Mouse (Mus musculus): ENCODE data around the gene Il17re. TPM values are rescaled to one million over a fixed set of nuclear protein-coding genes. Genes with fewer than 3 reads are reported as not detected.

Il17re gene
- polyA plus RNA-seq (2017; shearing (Covaris generic)), result 1 to 10 TPM in 2 of 3 experiments, under 1 TPM in 1; 0.69 to 8.2 (median 1.9) TPM

DNA sequence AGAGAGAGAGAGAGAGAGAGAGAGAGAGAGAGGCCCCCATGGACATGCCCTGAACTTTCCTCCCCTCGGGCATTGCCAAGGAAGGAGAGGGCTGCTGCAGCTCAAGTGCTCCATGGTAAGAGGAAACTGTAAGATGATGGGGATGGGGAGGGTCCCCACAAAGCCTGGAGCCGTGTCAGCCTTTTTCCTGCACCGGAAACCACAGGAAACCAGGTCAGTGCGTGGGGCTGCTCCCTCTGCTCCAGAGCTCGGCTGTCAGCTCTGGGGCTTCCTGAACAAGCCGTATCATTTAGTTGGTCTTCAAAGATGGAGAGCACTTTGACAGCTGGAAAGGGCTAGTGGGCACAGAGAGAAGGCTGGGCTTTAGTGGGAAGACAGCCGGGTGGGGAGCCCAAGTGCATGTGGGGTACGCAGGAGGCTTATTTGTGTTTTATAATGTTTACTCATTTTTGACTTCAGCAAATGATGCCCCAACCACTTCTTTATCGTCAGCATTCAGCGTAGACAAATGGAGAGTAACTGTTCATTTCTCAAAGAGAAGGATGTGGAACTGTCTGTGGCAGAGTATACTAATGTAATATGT, at the start of gene Il17re:
Il17re (plus strand) TSS at position 533 of the 583 bp plus-strand sequence.
- no peak for ATAC-seq

DNA sequence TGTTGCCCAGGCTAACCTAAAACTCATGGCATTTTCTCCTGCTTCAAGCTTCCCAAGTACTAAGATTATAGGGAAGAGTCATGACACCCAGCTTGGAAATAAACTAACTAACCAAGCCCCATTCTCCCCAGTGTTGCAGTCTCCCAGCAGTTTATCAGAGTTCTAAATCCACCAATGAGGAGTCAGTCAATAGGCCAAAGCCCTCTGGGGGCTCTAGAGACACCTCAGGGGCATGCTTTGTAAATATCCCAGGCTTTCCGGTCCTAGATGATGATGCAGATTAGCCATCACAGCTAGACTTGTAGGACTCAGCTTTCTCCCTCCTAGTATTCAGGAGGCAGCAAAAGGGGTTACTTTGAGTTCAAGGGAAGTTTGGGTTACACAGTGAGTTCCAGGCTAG, 48.3 kb upstream of the Il17re start:
- no peak for ATAC-seq

DNA sequence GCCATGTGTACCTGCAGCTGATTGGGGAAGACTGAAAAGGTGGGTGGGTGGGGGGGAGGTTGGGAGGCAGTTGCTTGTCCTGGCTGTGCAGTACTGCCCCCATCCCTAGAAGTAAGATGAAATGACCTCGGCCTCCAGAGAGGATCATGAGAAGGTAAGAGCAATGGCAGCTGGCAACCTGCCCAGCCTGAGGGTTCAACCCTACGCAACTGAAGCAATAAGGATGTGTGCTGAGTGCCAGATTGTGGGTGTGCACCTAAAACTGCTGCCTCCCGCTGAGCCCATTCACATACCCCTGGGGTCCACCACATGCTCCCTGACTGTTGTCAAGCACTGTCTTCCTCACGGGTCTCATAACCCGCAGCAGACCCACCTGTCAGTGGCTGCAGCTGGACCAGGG, 41.9 kb upstream of the Il17re start:
- no peak for ATAC-seq

DNA sequence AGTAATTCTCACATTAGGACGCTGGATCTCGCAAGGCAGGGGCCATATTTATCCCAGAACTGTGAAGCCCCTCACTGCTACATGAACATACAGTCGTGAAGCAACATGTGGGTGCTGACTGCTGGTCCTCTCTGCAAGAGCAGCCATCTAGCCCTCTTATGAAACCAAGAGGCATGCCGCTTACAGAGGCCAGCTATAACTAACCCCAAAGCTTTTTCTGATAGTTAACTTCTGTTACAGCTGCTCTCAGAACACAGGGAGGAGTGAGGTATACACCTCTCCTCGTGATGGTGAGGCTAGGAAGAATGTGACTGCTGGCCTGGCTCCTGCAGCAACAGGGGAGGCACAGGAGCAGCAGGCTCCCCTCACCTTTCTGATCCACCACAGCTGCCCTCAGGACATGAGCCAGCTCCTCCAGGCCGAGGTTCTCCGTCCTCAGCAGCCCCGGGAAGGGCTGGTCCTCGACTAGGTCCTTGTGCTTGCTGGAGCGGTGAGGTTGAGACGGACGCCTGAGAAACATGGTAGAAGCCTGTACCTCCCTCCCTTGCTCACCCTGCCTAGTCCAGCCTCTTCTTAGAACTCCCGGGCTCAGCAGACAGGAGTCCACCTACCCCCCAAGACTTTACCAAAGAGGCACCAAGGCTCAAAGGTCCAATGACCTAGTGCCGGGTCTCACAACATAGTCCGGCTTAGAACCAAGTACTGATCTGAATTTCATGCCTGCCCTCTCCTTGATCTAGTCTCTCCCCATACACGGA, 39.7 kb upstream of the Il17re start:
- peak; percentile 33 for ATAC-seq

DNA sequence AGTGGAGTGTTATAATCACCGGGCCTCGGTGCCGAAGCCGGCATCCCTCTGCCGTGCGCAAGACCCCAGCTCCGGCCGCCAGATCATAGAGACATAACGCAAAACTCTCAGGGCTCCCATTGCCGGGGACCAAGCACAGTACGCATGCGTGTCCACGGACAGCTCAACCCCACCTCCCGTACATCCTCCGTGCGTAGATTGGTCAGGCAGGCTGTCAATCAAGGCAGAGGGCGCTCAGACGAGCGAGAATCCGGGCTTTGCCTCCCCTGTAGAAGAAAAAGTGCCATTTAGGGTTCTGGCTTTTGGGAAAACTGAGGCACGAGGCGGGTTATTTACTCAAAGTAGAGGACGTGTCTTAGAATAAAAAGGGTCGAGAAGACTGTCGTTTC, 39.1 kb upstream of the Il17re start, which contains the start of gene Rpusd3:
Rpusd3 (minus strand) TSS at position 142 of the 389 bp plus-strand sequence.
- ATAC-seq, result peak; percentile 99

DNA sequence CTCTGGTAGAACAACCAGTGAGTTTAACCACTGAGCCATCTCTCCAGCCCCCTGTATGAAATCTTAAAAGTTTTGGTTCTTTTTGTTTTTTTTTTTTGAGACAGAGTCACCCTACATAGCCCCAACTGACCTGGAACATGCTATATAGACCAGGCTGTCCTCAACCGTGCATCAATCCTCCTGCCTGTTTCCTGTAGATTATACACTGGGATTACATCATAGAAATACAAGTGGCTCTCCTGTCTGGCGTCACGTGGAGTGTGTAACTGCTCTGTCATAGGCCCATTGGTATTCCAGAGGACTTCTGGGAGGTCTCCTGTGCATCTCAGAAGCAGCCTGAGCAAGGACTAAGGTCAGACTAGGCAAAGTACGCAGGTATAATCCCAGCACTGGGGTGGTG, 35.3 kb upstream of the Il17re start:
- no peak for ATAC-seq

DNA sequence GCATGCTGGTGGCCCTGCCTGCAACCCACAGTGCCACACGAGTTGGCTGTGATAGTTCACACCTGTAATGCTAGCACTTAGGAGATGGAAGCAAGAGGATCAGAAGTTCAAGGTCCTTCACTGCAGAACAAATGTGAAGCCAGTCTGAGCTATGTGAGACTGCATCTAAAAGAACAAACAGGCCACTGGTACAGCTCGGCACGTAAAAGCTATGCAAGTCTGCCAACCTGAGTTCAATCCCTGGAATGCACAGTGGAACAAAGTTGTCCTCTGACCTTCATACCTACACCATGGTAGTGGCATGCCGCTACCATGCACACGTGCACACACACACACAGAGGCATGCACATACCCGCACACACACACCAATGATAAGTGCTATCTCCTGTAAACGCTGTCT, 34.1 kb upstream of the Il17re start:
- no peak for ATAC-seq

DNA sequence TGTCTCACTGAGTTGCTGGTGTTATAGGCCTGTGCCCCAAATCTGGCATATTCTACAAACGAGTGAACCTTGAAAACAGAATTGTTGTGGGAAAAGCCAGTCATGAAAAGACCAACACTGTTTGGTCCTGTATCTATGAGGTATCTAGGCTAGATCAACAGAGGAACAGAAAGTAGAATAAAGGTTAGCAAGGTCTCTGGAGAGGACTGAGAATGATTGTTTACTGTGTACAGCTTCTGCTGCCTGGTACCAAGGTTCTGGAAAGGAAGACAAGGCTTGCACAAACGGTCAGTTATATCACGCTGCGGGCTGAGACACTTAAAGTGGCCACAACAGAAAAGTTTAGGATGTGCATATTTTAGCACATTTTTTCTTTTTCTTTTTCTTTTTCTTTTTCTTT, 31.6 kb upstream of the Il17re start:
- ATAC-seq, result no peak

DNA sequence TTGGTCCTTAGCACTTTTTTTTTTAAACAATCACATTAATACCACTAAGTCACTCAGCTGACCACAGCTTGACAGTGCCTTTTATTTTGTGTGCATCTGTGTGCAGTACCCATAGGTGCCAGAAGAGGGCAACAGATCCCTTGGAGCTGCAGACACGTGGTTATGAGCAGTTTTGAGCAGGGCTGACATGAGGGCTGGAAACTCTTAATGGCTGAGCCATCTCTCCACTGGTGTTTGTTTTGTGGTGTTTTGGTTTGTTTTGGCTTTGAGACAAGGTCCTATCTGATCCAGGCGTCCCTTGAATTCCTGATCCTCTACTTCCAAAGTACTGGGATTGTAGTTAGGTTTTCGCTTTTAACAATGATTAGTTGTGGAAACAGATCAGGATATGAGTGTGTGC, 30.9 kb upstream of the Il17re start:
- ATAC-seq, result no peak

DNA sequence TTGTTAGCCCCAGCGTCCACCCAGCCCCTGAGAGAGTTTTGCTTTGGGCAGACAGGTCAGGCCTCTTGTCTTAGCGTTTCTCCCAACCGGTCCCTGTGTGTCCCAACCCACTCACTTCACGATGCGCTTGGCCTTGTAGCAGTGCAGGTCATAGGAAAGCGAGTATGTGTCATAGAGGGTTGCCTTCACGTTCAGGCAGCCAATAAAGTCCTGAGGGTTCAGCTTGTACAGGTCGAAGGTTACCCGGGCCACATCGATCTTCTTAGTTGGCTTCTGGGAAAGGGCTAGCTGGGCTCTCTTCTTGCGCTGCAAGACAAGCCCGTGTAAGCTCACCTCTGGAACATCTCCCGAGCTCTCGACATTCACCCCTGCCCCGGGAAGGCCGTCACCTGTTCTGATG, 30.3 kb upstream of the Il17re start:
- no peak for ATAC-seq

DNA sequence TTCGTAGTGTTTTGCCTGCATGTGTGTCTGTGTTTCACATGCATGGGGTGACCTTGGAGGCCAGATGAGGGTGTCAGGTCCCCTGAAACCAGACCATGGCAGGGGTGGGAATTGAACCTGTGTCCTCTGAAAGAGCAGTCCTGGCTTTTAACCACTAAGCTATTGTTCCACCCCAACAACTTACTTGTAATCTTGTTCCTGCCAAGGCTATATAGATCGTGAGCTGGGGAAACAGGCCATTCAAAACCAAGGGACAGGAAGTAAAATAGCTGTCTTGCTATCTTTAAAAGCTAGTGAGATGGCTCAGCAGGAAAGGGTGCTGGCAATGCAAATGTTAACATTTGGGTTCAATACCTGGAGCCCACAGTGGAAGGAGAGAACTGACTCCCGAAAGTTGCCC, 28.3 kb upstream of the Il17re start:
- no peak for ATAC-seq

DNA sequence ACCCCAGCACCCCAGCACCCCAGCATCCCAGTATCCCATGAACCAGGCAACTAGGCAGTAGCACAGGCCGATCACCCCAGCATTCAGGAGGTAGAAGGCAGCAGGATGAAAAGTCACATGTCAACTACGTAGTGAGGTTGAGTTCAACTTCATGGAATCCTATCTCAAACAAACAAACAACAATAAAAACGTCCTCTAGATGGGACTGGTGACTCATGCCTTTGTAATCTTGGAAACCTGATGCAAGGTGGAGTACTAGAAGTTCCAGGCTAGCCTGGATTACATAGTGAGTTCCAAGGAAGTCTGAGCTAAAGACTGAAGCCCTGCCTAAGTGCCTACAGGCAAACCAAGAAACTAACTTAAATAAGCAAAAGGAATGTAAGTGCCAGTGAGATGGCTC, 27.4 kb upstream of the Il17re start:
- ATAC-seq, result no peak

DNA sequence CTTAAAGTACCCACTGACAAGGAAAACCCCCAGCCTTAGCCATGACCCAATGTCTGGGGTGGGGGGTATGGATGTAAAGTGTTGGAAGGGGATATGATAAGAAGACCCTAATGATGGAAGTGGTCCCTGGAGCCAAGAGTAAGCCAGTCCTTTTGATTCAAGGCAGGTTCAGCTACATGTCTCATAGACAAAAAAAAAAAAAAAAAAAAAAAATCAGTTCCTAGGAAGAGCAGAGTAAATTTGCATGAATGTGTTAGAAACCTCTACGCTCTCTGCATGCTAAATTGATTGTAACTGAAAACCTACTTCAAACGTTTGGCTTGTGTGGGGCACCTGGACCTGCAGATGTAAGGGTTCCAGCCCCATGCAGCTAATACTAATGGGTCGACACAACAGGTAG, 26.5 kb upstream of the Il17re start:
- no peak for ATAC-seq

DNA sequence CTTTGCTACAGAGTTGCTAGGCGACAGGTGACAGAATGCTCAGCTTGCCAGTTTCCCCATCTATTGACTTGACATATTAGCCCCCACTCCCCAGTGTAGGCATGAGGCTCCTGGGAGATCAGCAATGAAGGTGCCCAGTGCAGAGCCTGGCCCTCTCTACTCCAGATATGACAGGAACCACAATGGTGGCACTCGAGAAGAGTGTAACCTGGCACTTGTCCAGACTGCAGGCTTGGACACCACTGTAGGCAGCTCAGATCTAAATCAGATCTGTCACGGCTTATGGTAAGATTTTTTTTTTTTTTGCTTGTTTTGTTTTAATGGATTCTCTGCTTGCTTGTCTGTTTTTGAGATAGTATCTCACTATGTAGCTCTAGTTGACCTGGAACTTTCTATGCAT, 24.6 kb upstream of the Il17re start:
- ATAC-seq, result no peak

DNA sequence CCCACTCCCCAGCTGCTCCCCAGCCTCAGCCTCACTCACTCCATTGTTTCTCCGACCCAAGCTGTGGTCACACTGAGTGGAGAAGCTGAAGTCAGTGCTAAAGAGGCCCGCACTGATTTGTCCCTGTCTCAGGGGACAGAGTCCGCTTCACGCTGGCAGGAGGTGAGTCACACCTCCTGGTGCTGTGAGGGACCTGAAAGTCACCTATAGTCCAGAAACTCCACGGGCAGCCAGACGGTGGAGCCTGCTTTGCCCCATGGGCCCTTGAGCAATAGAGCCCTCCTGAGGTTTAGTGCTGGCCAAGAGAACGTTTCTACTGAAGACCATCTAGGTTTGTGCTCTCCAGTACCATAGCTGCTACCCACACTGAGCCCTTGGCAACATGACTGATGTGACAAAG, 23.6 kb upstream of the Il17re start:
- no peak for ATAC-seq

DNA sequence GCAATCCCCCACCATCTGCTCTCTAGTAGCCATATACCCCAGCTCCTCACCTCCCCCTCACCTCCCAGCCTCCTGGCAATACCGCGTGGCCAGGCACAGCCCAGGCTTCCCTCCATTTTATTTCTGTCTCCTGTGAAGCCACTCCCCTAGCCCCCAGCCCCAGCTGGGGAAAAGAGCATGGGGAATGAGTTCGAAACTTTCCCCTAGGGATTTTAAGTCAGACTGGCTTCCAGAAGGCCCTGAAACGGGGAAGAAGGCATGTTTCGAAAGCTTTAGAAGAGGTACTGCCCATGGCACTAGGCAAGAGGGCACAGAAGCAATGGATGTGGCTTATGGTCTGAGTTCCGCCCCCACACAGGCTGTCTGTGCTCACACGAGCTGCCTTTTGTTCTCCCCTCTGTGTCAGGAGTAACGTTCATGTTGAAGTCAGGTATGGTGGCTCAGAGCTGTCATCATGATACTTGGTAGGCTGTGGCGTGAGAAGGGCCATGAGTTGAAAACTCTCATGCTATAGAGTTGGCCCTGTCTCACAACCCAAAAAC, 22.5 kb upstream of the Il17re start, which contains the start of gene Cidec:
Cidec (minus strand) TSS at position 97 of the 542 bp plus-strand sequence.
- ATAC-seq, result no peak

DNA sequence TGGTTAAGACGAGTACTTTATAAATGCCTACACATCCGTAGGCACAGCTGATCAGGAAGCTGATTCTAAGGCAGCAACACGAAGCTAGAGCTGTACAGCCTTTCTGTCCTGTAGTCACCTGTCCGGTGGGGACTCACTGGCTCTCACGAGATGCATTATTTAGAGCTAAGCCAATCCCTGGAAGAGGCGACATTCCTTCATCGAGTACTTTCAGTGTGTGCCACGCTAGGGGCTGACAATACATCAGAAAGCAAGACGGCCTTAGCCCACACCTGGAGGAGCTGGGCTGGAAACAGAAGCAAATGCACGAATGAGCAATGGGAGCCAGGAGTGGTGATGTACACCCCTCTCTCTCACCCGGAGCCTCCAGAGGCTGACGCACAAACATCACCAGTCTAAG, 21.1 kb upstream of the Il17re start:
- ATAC-seq, result no peak

DNA sequence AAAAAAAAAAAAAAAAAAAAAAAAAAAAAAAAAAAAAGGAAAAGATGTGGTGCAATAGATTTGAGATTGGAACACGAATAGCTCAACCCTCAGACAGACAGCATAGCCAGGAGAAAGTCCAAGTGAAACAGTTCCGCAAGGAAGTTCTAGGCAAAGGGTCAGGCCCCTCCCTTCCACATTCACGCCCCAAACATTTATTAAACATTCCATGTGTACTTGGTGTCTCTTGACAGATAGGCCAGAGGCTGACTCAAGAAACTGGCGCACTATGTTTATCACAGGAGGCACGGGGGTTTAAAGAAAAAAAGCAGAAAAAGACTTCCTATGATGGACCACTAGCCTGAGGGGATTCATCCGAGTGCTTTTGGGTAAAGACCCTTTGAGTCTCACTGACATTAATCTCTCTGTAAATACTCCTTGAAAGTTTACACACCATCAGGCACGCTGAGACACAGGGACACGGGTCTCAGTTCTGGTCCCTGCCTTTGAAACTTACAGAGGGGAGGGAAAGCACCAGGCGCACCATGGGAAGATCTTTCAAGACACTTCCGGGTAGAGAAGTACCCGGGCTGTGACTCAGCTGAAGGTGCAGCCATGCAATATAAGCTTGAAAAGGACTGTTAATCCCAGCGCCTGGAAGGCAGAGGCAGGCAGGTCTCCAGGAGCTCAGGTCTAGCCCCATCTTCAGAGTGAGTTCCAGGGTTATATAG, 19.4 kb upstream of the Il17re start:
- ATAC-seq, result no peak

DNA sequence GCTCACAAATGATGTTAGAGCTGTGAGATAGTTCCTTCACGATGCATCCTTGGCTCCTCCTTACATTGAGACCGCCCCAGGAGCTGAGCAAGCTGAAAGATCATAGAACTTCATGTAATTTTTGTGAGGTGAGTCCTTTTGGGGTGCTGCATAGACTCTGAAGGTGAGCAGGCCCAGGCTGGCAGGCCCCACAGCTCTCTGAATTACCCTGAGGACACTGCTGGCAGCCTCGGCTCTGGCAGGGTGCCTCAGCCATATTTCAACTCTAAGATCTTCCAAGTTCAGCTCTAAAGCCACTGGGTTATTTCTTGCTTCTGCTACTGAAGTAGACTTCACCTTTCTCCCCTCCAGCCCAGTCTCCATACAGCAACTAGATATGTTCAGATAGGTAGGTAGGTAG, 17.6 kb upstream of the Il17re start:
- ATAC-seq, result no peak

DNA sequence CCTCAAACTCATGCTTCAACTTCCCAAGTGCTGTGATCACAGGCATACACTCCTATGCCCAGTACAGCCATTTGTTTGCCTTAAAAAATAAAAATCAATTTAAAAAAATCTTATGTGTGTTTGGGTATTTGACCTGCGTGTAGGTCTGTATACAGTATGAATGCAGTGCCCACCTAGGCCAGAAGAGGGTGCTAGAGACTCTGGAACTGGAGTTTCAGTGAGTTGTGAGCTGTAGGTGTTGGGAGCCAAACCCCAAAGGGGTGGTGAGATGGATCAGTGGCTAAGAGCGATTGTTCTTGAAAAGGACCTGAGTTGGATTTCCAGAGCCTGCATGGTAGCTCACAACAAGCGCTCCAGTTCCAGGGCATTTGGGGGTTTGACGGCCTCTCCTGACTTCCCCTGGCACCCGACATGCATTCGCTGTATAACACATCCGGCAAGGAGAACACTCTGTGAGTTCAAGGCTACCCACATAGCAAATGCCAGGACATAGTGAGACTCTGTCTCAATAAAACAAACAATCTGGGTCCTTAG, 17.1 kb upstream of the Il17re start:
- peak; percentile 68 for ATAC-seq

DNA sequence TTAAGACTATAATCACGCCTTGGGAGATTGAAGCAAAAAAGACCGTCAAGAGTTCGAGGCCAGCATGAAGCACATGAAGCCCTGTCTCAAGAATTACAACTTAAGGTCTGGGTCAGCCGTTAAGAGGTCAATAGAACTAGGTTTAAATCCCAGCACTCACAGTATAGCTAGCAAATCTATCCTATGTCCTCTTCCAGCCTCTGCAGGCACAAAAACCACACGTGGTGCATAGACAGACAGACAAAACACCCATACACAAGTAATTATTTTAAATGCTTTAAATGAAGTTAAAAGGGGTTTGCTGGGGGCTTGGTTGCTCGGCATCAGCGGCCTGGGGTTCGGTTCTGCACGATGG, 16.2 kb upstream of the Il17re start:
- ATAC-seq, result peak; percentile 14

DNA sequence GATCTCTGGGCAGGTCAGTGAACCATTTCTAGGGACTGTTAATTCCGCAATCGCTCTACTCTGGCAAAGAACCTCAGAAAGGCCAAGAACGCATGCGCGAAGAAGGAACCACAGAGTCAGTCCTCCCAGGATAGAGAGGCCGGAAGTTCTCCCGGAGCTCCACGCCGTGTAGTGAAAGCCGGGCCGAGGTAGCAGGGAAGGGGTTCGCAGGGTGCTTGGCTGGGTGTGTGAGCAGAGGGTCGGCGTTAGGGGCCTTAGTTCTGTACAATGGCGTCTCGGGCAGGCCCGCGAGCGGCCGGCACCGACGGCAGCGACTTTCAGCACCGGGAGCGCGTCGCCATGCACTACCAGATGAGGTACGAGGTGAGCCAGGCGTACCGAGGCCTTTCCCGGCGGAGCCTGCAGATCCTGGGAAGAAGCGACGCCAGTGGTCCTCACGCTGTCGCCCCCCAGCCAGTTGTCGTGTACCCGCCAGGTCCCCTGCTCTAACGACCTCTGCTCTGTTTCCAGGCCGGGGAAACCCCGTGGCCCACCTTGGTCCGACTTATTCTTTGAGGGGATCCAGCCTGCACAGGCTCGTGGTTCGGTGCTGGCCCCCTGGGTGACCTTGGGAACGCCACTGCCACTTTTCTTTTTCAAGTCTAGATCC, 15.7 kb upstream of the Il17re start, which contains the start of gene Jagn1:
Jagn1 (plus strand) TSS at position 128 of the 649 bp plus-strand sequence.
- peak; percentile 93 for ATAC-seq

DNA sequence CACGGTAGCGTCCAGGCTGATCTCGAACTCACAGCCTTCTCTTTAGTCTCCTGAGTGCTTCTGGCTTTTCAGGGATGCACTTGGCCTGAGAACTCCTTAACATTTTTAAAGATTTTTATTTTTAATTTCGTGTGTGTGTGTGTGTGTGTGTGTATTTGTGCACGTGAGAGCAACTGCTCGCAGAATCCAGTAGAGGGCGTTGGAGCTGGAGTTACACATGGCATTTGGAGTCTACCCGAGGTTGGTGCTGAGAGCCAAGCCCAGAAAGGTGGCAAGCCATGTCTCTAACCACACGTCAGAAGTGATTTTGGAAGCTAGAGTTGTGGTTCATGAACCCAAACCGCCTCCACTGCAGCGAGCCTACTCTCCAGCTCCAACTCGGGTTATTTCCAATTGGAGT, 15.2 kb upstream of the Il17re start:
- no peak for ATAC-seq
